Mouse (Mus musculus) heart, embryonic 10.5 days (tissue): ENCODE measurements at regions not wholly inside any gene's neighbourhood (a gene's known extent, or its start where the extent isn't known, plus 50 kb on each side); places are given as distances from the start of the nearest gene placed in this dataset.
"Not testable (repeated sequence)": the region's sequence is repeated elsewhere in the genome, so short reads cannot be mapped to it uniquely, and the experiment has no call there.

Experiments
- DNase-seq: peaks from one replicate; pipeline ENCODE4 v3.0.0-alpha.2; 2017; ENCODE audit warnings: low spot score
- H3K27ac ChIP-seq: fragments of 300-500 bp; sonication (generic); 2 replicates; pipeline ENCODE4 v1.5.1; 2016; ENCODE audit warnings: mild to moderate bottlenecking
- H3K27me3 ChIP-seq: fragments of 300-500 bp; sonication (generic); 2 replicates; pipeline ENCODE4 v1.6.1; 2016; ENCODE audit warnings: mild to moderate bottlenecking; ENCODE audit not compliant: poor library complexity, insufficient read depth, severe bottlenecking
- H3K36me3 ChIP-seq: fragments of 300-500 bp; sonication (generic); 2 replicates; pipeline ENCODE4 v1.6.1; 2016; ENCODE audit warnings: mild to moderate bottlenecking, moderate library complexity
- H3K4me1 ChIP-seq: fragments of 300-500 bp; sonication (generic); 2 replicates; pipeline ENCODE4 v1.6.1; 2016; ENCODE audit warnings: mild to moderate bottlenecking
- H3K4me3 ChIP-seq: fragments of 300-500 bp; sonication (generic); 2 replicates; pipeline ENCODE4 v1.5.1; 2016; ENCODE audit warnings: mild to moderate bottlenecking, moderate library complexity
- H3K9me3 ChIP-seq: fragments of 300-500 bp; sonication (generic); 2 replicates; pipeline ENCODE4 v1.6.1; 2016; ENCODE audit warnings: mild to moderate bottlenecking, moderate library complexity
- WGBS: fragments of 180-500 bp; shearing (Covaris S2); methylation state at CpG from one replicate; pipeline ENCODE4 v1.1.7; 2016; 5-methylcytosine and 5-hydroxymethylcytosine counted together

GRCm38 (mm10) chr15:32043670-32044069, 133.4 kb upstream of the Tas2r119 start:
- not testable (repeated sequence) for H3K27me3 ChIP-seq, H3K4me3 ChIP-seq, H3K27ac ChIP-seq, H3K36me3 ChIP-seq, DNase-seq, H3K9me3 ChIP-seq
- 87% methylated on average over 1 of the region's 1 CpGs for WGBS
- peaks cover 20% of the 10 kb centered on the region; the same call in 1 of the 2 replicates for H3K4me1 ChIP-seq

GRCm38 (mm10) chr15:32048836-32049235, 128.3 kb upstream of the Tas2r119 start:
- Histone ChIP-seq H3K9me3 (no peaks in the 10 kb centered on the region), H3K4me3 (no peak overlapping the region), H3K27ac (no peak overlapping the region), H3K4me1 (peaks cover 4% of the 10 kb centered on the region; the same call in 1 of the 2 replicates), H3K27me3 (no peaks in the 10 kb centered on the region), H3K36me3 (no peaks in the 10 kb centered on the region)
- WGBS: 62% methylated on average over 5 of the region's 5 CpGs
- DNase-seq: no peak

- Histone ChIP-seq H3K9me3 (no peaks in the 10 kb centered on the region), H3K27ac (no peak overlapping the region), H3K27me3 (no peaks in the 10 kb centered on the region), H3K36me3 (no peaks in the 10 kb centered on the region), H3K4me3 (no peak overlapping the region), H3K4me1 (no peaks in the 10 kb centered on the region)
- 64% methylated on average over 4 of the region's 4 CpGs for WGBS
- no peak for DNase-seq
These were observed 115.5 kb upstream of the Tas2r119 start for GRCm38 (mm10) chr15:32061573-32061972.

GRCm38 (mm10) chr15:32082109-32082508, 95.0 kb upstream of the Tas2r119 start:
- no peaks in the 10 kb centered on the region for H3K4me1 ChIP-seq
- no peaks in the 10 kb centered on the region for H3K36me3 ChIP-seq
- no peak overlapping the region for H3K4me3 ChIP-seq
- 81% methylated on average over 4 of the region's 4 CpGs for WGBS
- no peaks in the 10 kb centered on the region for H3K27me3 ChIP-seq
- no peak for DNase-seq
- no peak overlapping the region for H3K27ac ChIP-seq
- H3K9me3 ChIP-seq: no peaks in the 10 kb centered on the region

GRCm38 (mm10) chr15:32093889-32094288, 83.2 kb upstream of the Tas2r119 start:
- Histone ChIP-seq H3K27me3 (no peaks in the 10 kb centered on the region), H3K4me3 (no peak overlapping the region), H3K36me3 (no peaks in the 10 kb centered on the region), H3K27ac (no peak overlapping the region), H3K9me3 (no peaks in the 10 kb centered on the region), H3K4me1 (no peaks in the 10 kb centered on the region)
- DNase-seq: no peak
- WGBS: 88% methylated on average over 11 of the region's 11 CpGs

GRCm38 (mm10) chr15:32095554-32095953, 81.5 kb upstream of the Tas2r119 start:
- Histone ChIP-seq H3K27ac (no peak overlapping the region), H3K9me3 (no peaks in the 10 kb centered on the region), H3K36me3 (no peaks in the 10 kb centered on the region), H3K4me1 (no peaks in the 10 kb centered on the region), H3K4me3 (no peak overlapping the region), H3K27me3 (no peaks in the 10 kb centered on the region)
- 54% methylated on average over 1 of the region's 1 CpGs for WGBS
- DNase-seq: no peak

- no peaks in the 10 kb centered on the region for H3K27me3 ChIP-seq
- H3K4me3 ChIP-seq: no peak overlapping the region
- no peaks in the 10 kb centered on the region for H3K36me3 ChIP-seq
- H3K27ac ChIP-seq: no peak overlapping the region
- WGBS: 91% methylated on average over 2 of the region's 2 CpGs
- no peaks in the 10 kb centered on the region for H3K9me3 ChIP-seq
- H3K4me1 ChIP-seq: no peaks in the 10 kb centered on the region
- no peak for DNase-seq
These were observed 66.4 kb upstream of the Tas2r119 start for GRCm38 (mm10) chr15:32110659-32111058.
